Mouse (Mus musculus): ENCODE results near the gene Tubb3. TPM values are rescaled to one million over a fixed set of nuclear protein-coding genes. Genes with fewer than 3 reads are reported as not detected.

The Tubb3 gene
- total and polyA plus RNA-seq, 3 experiments, result 1.8 to 3.1 (median 2.2) TPM

- Histone ChIP-seq H3K79me2 (replicated peaks; ENCODE audit: control insufficient read depth, extremely low read depth, insufficient read depth, poor library complexity, severe bottlenecking) (no peaks in the 10 kb centered on the region), H3K4me1 (ENCODE audit: control insufficient read depth in 1 of 2, insufficient read depth in 2 of 2) (peaks cover 36 to 71% of the 10 kb centered on the region in 2 experiments), H3K4me2 (ENCODE audit: insufficient read depth, low read depth, poor library complexity, severe bottlenecking) (peak overlapping the region; percentile 95; the same call in 1 of the 2 replicates), H3K4me3 (replicated peaks in 1 of 3; ENCODE audit: low read depth in 2 of 3, low read length in 2 of 3, poor library complexity in 1 of 3) (no peak overlapping the region), H3K9ac (ENCODE audit: insufficient read depth, low read depth) (no peak overlapping the region), H3K9me3 (replicated peaks; ENCODE audit: low read length) (no peaks in the 10 kb centered on the region), H3K36me3 (replicated peaks in 1 of 2; ENCODE audit: control insufficient read depth in 1 of 2, insufficient read depth in 1 of 2, low read length in 1 of 2) (no peaks in the 10 kb centered on the region), H3K27me3 (replicated peaks) (peaks cover 41% of the 10 kb centered on the region), H3K27ac (ENCODE audit: insufficient read depth, low read depth) (no peak overlapping the region)
- peak; percentile 62 for DNase-seq (ENCODE audit: extremely low read depth)
- TF ChIP-seq BHLHE40 (IDR thresholded peaks at IDR 0.05; ENCODE audit: low read depth, low read length) (peak; percentile 71), ELF1 (IDR thresholded peaks at IDR 0.05; ENCODE audit: low read depth, low read length) (no peak), POLR2AphosphoS2 (IDR thresholded peaks at IDR 0.05; ENCODE audit: low read depth, low read length) (no peak), JUN (IDR thresholded peaks at IDR 0.05; ENCODE audit: insufficient read depth, low read depth, low read length) (0 out of 2 replicates have a peak, but pooled peaks have one; percentile 4), ZC3H11A (IDR thresholded peaks at IDR 0.05; ENCODE audit: low read depth, low read length) (no peak), ETS1 (conservative IDR thresholded peaks at IDR 0.05; ENCODE audit: low read depth, low read length) (peak; percentile 35), EP300 (IDR thresholded peaks at IDR 0.05; ENCODE audit: low read length) (peak; percentile 25; the same call in 1 of the 2 replicates)
- in situ Hi-C loops (cut with MboI; ENCODE audit: low pct_ligation_motif_present, low pct_unique_long_range_greater_than_20kb, low sequenced_read_pairs) (no loop called here), dilution Hi-C loops (cut with MboI; ENCODE audit: extremely low pct_ligation_motif_present, extremely low pct_unique_long_range_greater_than_20kb, low sequenced_read_pairs) (no loop called here)
Observed at GRCm38 (mm10) chr8:123410049-123410587, 1.1 kb upstream of the Tubb3 start.

- H3K79me2 ChIP-seq (replicated peaks; ENCODE audit: control insufficient read depth, extremely low read depth, insufficient read depth, poor library complexity, severe bottlenecking), result no peaks in the 10 kb centered on the region
- peaks cover 41% of the 10 kb centered on the region for H3K27me3 ChIP-seq (replicated peaks)
- H3K9ac ChIP-seq (ENCODE audit: insufficient read depth, low read depth), result no peak overlapping the region
- H3K4me3 ChIP-seq (replicated peaks in 1 of 3; ENCODE audit: low read depth in 2 of 3, low read length in 2 of 3, poor library complexity in 1 of 3), result peak overlapping the region in 2 of 3 experiments; percentile 36 to 55
- in situ Hi-C loops (cut with MboI; ENCODE audit: low pct_ligation_motif_present, low pct_unique_long_range_greater_than_20kb, low sequenced_read_pairs), result no loop called here
- DNase-seq (ENCODE audit: extremely low read depth), result peak; percentile 44
- H3K36me3 ChIP-seq (replicated peaks in 1 of 2; ENCODE audit: control insufficient read depth in 1 of 2, insufficient read depth in 1 of 2, low read length in 1 of 2), result no peaks in the 10 kb centered on the region
- H3K4me1 ChIP-seq (ENCODE audit: control insufficient read depth in 1 of 2, insufficient read depth in 2 of 2), result peaks cover 36 to 71% of the 10 kb centered on the region in 2 experiments
- TF ChIP-seq CHD2 (IDR thresholded peaks at IDR 0.05; ENCODE audit: low read length) (no peak), USF1 (IDR thresholded peaks at IDR 0.05; ENCODE audit: low read depth, low read length) (no peak), CTCF (conservative IDR thresholded peaks at IDR 0.05 in 1 of 2, IDR thresholded peaks at IDR 0.05 in 1 of 2; ENCODE audit: low read depth in 2 of 2, low read length in 2 of 2) (no peak)
- no peaks in the 10 kb centered on the region for H3K9me3 ChIP-seq (replicated peaks; ENCODE audit: low read length)
- H3K27ac ChIP-seq (ENCODE audit: insufficient read depth, low read depth), result no peak overlapping the region
- H3K4me2 ChIP-seq (ENCODE audit: insufficient read depth, low read depth, poor library complexity, severe bottlenecking), result peak overlapping the region; percentile 95
- dilution Hi-C loops (cut with MboI; ENCODE audit: extremely low pct_ligation_motif_present, extremely low pct_unique_long_range_greater_than_20kb, low sequenced_read_pairs), result no loop called here
Observed at GRCm38 (mm10) chr8:123410788-123411187, 436 bp upstream of the Tubb3 start.

- dilution Hi-C loops (cut with MboI; ENCODE audit: extremely low pct_ligation_motif_present, extremely low pct_unique_long_range_greater_than_20kb, low sequenced_read_pairs), result no loop called here
- peak overlapping the region in 2 of 3 experiments; percentile 36 to 55 for H3K4me3 ChIP-seq (replicated peaks in 1 of 3; ENCODE audit: low read depth in 2 of 3, low read length in 2 of 3, poor library complexity in 1 of 3)
- in situ Hi-C loops (cut with MboI; ENCODE audit: low pct_ligation_motif_present, low pct_unique_long_range_greater_than_20kb, low sequenced_read_pairs), result no loop called here
- TF ChIP-seq TBP (conservative IDR thresholded peaks at IDR 0.05; ENCODE audit: low read depth, low read length), result 0 out of 2 replicates have a peak, but pooled peaks have one; percentile 0
- no peak for TF ChIP-seq UBTF (IDR thresholded peaks at IDR 0.05; ENCODE audit: low read depth, low read length)
- no peak for TF ChIP-seq TCF12 (IDR thresholded peaks at IDR 0.05; ENCODE audit: low read depth, low read length)
- TF ChIP-seq RCOR1 (conservative IDR thresholded peaks at IDR 0.05; ENCODE audit: low read depth, low read length), result no peak
- no peak overlapping the region for H3K27ac ChIP-seq (ENCODE audit: insufficient read depth, low read depth)
- H3K79me2 ChIP-seq (replicated peaks; ENCODE audit: control insufficient read depth, extremely low read depth, insufficient read depth, poor library complexity, severe bottlenecking), result no peaks in the 10 kb centered on the region
- H3K9me3 ChIP-seq (replicated peaks; ENCODE audit: low read length), result no peaks in the 10 kb centered on the region
- H3K27me3 ChIP-seq (replicated peaks), result peaks cover 41% of the 10 kb centered on the region
- peak overlapping the region; percentile 95 for H3K4me2 ChIP-seq (ENCODE audit: insufficient read depth, low read depth, poor library complexity, severe bottlenecking)
- no peak for DNase-seq (ENCODE audit: extremely low read depth)
- peak overlapping the region; percentile 16; the same call in 1 of the 2 replicates for H3K9ac ChIP-seq (ENCODE audit: insufficient read depth, low read depth)
- no peaks in the 10 kb centered on the region for H3K36me3 ChIP-seq (replicated peaks in 1 of 2; ENCODE audit: control insufficient read depth in 1 of 2, insufficient read depth in 1 of 2, low read length in 1 of 2)
- peaks cover 36 to 64% of the 10 kb centered on the region in 2 experiments for H3K4me1 ChIP-seq (ENCODE audit: control insufficient read depth in 1 of 2, insufficient read depth in 2 of 2)
Observed at GRCm38 (mm10) chr8:123411781-123412327, 630 bp downstream of the Tubb3 start.
